Mouse (Mus musculus): ENCODE measurements around the gene Pcnt.
A peak's percentile ranks its signal among the peaks of the same experiment; 100 is the strongest.

Pcnt gene

DNA sequence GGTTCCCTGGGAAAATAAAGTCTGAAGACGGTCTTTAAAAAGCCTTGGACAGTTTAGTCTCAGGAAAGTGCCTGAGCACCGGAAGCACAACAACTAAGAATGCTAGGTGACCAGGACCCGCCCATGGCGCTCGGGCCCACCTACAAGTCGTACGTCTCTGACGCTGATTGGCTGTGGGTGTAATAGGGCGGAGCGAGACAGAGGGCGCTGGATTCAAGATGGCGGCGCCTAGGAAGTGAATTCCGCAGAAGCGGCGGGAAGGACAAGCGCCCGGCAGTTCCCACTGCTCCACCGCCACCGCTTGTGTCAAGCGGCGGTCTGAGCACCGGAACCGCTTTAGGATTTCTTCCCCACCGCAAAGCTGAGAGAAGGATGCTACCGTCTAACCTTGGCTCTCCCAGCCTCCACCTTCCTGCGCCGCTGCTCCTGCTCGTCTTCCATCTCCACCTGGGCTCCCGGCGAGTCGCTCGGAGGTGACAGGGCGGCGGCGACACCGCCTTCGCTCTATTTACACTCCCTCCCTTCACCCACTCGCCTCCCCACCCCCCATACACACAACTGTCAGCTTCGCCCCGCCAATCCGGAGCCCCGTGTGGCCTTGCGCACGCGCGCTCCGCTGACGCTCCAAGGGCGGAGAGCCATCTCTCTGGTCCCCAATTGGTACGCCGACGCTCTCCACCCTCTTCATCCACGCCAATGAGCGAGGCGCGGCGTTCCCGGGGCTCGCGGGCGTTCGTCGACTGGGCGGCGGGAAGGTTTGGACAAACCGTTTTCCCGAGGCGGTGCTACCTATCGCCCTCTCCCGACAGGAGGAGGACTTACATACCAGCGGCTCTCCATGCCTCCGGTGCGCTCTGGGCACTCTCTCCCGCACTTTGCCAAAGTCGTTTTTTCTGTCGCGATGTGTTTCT lies at the start of gene Pcnt:
Gene Pcnt, minus strand, starts transcription at position 609 of the 911 bp plus-strand sequence.
- peak; percentile 96 for DNase-seq

DNA sequence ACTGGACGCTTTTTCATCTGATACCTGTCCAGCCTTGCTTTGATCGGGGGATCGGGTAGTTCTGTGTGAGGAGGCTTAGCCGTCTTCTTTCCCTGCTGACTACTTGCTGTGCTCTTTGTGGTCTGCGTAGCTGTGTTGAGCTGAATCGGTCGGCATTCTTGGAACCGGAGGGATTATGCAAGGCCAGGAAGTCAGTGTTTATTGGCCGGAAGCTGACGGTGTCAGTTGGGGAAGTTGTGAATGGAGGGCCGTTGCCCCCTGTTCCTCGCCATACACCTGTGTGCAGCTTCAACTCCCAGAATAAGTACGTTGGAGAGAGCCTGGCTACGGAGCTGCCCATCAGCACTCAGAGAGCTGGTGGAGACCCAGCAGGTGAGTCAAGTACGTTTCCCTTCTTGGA lies 46.6 kb upstream of the Pcnt start:
- no peak for DNase-seq

DNA sequence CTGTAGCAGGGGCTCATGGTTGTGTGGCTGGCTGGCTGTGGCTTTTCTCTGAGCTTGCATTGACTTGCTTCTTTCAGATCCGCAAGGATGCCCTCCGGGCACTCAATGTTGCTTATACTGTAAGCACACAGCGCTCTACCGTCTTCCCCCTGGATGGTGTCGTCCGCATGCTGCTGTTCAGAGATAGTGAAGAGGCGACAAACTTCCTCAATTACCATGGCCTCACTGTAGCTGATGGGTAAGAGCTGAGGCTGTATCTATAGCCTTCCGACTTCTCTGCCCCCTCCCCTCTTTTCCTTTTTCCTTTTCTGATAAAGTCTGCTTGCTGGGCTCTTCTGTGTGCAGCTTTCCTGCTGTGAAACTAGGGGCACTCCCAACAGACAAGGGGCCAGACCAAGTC lies 45.7 kb upstream of the Pcnt start:
- no peak for DNase-seq

DNA sequence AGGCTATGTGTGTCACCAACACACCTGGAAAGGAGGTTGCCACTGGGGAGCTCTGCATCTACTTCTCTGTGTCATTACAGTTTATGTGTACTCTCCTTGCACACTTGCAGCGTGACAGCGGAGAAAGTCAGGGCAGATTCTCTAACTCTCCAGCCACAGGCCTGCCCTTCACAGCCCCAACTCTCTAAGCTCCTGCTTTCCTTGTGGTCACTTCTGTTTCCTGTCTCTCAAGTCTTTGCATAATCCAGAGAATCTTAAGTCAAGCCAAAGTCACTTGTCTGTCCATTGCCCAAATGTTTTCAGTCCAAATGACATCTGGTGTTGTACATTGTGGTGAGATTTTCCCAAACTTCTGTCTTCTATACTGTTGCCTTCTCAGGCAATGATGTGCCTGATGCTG lies 43.7 kb upstream of the Pcnt start:
- DNase-seq: no peak

DNA sequence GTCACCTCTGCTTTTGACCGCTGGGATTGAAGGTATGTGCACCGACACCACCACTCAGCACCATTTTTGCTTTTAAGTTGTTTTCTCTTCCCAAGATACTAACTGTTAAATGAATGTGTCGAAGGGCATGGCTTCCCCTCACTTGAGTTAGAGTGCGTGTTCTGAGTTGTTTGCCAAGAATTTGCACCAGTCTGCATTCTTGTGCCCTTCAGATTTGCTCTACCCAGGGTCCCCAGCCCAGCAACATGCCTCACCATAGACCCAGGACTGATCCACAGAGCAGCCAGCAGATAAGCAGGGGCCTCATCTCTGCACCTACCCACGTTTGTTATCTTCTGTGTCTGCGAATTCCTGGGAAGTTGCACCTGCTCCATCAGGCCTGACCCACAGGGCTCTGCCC lies 38.9 kb upstream of the Pcnt start:
- DNase-seq: no peak

DNA sequence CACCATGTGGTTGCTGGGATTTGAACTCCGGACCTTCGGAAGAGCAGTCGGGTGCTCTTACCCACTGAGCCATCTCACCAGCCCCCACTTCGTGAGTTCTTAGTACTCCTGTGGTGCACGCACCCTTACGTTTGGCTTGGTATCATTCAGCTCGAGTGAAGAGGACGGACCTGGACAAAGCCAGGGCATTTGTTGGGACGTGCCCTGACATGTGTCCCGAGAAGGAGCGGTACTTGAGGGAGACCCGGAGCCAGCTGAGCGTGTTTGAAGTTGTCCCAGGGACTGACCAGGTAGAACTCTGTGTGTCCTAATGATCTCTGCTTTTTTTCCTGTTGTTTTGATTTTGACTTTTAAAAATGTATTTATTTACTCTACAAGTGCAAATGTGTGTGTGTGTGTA lies 38.3 kb upstream of the Pcnt start:
- DNase-seq: no peak

GRCm38 (mm10) chr10:76473759-76474158 lies 31.2 kb upstream of the Pcnt start:
- DNase-seq: no peak

- DNase-seq: peak; percentile 86
Observed at GRCm38 (mm10) chr10:76468203-76469162, 25.9 kb upstream of the Pcnt start, which contains the start of the genes Mcm3ap and Ybey. Gene Mcm3ap, plus strand, starts transcription at chr10:76468927. Gene Ybey, minus strand, starts transcription at chr10:76469114.

GRCm38 (mm10) chr10:76462721-76463120 lies 20.1 kb upstream of the Pcnt start:
- no peak for DNase-seq

DNA sequence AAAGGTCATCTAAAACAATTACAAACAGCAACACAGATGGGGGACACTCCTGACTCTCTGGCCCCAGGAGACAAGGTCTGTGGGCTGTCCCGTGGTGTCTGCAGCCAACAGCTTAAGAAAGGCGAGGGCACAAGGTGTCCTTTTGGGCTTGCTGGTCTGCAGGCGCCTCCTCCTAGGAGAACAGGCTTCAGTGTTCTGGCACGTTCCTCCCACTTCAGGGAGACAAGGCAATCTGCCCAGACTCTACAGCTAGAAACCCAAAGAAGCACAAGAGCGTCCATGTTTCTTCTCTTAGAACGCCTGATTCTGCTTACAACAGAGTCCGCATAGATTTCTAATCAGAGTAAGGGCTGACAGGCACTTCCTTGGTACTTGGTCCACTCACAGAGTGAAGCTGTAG lies 19.7 kb upstream of the Pcnt start:
- DNase-seq: no peak

- DNase-seq: no peak
Observed at GRCm38 (mm10) chr10:76461255-76461654, 18.7 kb upstream of the Pcnt start.

DNA sequence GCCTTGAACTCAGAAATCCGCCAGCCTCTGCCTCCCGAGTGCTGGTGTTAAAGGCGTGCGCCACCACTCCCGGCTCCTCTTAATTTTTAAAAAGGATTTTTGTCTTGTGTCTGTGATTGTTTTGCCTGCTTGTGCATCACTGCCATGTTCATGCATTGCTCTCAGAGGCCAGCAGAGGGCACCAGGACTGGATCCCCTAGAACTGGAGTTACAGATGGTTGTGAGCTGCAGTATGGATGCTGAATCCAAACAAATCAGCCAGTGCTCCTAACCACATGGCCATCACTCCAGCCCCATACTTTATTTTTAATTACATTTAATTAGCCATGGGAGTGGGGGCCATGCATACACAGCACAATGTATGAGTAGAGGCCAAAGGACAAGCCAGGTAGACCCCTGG lies 12.7 kb upstream of the Pcnt start:
- peak; percentile 54 for DNase-seq

DNA sequence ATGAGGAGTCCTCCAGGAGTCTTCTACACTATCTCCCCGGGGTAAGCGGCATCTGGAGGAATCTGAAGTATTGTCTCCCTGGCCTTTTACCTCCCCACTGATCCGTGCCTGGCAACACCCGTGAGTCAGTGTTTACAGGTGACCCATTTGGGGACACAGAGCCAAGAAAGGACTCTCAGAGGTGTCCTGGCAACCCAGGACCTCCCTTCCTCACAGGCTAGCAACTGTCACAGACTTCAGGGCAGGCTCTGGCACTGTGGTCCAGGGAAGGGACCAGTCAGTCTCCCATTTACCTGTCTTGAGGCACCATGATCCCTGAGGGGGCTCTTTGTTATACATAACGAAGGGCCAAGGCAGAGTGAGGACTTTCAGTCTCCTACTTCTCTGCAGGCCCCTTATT lies 6.3 kb upstream of the Pcnt start, which contains the start of gene 2610028H24Rik:
Gene 2610028H24Rik, plus strand, starts transcription at position 231 of the 400 bp plus-strand sequence.
- no peak for DNase-seq

- DNase-seq: no peak
Observed at GRCm38 (mm10) chr10:76447406-76448229, 5.0 kb upstream of the Pcnt start.

- no peak for DNase-seq
Observed at GRCm38 (mm10) chr10:76445996-76446681, 3.6 kb upstream of the Pcnt start.

DNA sequence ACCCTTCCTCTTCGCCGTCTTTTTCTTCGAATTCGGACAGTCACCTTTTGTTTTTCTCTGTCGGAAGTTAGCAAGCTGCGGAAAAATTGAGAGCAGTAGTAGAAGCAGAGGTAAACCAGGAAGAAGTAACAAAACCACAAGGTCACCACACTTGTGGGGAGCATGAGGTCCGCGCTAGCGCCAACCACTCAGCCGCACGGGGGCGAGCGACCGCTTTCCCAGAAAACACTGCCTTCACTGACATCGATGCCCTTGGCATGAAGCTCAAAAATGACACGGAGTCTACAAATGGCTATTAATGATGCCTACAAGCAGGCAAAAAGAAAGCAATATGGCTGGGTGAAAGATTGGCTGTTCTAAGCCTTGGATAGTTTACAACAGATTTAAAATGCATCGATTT lies 2.3 kb downstream of the Pcnt start, which contains the start of gene AC141477.1:
Gene AC141477.1, minus strand, starts transcription at position 164 of the 400 bp plus-strand sequence.
- DNase-seq: peak; percentile 31

- DNase-seq: no peak
Observed at GRCm38 (mm10) chr10:76439107-76439890, 3.3 kb downstream of the Pcnt start.

- no peak for DNase-seq
Observed at GRCm38 (mm10) chr10:76433925-76434324, 8.7 kb downstream of the Pcnt start.

GRCm38 (mm10) chr10:76425674-76426073 lies 16.9 kb downstream of the Pcnt start:
- DNase-seq: no peak

DNA sequence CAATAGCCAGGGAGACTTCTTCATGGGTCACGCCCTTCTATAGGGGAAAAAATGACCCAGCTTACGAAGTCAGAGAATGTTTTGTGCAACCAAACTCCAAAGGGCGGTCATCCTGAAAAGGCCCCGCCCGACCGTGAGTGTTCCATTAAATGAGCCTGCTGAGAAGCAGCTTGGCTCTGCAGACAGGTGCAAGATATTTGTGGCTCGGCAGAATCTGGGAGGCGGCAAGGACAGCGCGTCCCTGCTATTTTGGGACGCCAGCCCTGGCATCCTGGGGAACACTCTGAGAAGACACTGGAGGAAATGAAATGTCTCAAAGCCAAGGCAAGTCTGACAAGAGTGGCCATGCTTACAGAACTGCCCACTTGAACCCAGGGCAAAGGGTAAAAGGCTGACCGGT lies 25.8 kb downstream of the Pcnt start:
- no peak for DNase-seq

DNA sequence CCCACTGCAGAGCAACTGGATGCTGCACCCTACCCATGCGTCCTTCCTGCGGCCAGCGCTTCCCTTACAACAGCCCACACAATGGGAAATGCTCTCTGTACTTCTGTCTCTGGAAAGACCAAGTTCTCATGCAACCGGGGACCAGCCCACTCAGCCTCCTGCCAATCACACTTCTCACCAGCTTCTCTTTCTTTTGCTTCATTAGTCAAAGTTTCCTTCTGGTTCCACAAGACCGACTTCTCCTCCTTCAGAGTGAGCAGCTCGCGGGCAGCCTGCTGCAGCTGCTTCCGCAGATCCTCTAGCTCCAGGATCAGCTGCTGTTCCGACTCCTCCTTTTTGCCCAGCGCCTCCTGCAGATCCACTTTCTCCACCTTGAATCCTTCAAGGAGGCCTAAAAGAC lies 34.1 kb downstream of the Pcnt start:
- DNase-seq: no peak
